Mouse (Mus musculus) liver, adult 10 weeks (tissue): ENCODE measurements around the gene Kat14. TPM values are rescaled to one million over a fixed set of nuclear protein-coding genes. Genes with fewer than 3 reads are reported as not detected.

ENCODE experiments used
- polyA plus RNA-seq: library from polyadenylated mRNA; stranded (reverse); fragments of 350-450 nt; fragmentation: Illumina TruSeq; extraction: RNeasy Lipid Tissue Mini Kit (QIAGEN cat#74804); gene quantifications from one replicate; pipeline ENCODE4 v1.2.3, GENCODE M21; 2014; ENCODE audit warnings: low read depth, low replicate concordance

Kat14 gene
- polyA plus RNA-seq = 5.1 TPM

DNA sequence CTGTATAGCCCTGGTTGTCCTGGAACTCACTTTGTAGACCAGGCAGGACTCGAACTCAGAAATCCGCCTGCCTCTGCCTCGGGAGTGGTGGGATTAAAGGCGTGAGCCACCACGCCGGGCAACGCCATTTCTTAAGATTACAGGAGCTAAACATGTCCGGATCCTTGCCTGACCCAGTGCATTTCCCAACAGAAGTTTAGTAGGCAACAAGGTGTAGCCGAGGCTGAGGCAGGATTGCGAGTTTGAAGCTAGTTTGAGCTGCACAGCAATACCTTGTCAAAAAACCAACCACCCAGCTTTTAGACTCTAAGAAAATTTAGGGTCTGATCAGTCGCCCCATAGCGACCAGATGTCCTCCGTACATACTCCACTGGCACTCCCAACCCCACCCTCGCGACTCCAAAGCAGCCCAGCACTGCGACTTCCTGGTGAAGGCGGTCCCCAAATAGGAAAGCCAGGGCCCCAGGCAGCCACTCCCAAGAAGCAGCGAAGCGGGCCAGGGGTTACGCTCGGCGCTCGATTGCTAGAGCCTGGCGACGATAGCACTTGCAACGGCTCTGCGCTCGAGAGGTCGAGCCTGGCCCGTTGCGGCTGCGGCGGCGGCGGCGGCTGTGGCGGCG, at the start of gene Kat14, which contains the start of gene Pet117:
Gene Kat14 (plus strand): TSS at position 584 of the 620 bp plus-strand sequence.
Gene Pet117 (plus strand): TSS at position 597 of the 620 bp plus-strand sequence.

DNA sequence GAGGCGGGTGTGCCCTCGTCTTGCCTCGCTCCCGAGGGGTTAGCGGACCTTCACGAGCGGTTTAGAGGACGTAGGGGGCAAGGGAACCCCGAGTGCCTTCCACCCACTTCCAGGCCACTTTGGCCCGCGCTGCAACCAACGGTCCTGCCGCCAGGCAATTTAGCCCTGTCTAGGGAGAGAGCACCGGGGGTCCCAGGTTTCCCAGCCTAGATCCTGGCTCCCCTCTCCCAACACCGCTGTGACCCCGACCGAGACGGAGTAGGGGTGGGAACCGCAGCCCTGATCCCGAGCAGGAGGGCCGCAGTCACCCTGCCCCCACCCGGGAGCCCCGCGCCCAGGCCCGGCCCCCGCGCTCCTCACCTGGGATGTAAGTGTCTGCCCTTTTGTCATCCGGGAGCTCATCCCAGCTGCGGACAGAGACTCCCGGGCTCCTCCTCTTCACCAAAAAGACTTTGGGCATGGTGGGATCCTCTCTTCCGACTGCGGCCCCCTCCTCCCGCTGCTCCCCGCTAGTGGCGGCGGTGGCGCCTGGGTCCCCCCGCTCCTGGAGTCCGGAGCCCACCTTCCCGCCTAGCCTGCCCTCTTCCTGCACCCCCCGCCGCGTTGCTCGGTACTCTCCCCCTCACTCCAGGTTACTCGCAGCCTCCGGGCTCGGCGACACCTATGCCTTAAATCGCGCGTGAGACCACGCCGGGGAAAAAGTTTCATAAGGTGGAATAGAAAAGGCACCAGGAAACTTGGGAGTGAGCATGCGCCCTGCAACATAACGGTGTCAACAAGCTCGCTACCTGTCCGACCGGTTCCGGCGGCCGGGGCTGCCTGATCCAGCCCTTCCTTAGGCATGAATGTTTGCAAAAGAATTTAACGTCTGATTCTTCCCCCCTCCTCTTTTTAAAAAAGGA, 37.1 kb upstream of the Kat14 start, which contains the start of gene Ovol2:
Gene Ovol2 (minus strand): TSS at position 746 of the 902 bp plus-strand sequence.

Other genes starting within 250 kb of the Kat14 start
- 3.7 TPM for gene Mgme1, start 98.3 kb upstream of the Kat14 start, polyA plus RNA-seq
- gene Snx5, start 98.1 kb upstream of the Kat14 start, polyA plus RNA-seq = 105 TPM
- gene Ovol2, start 36.8 kb upstream of the Kat14 start, polyA plus RNA-seq = not detected
- 1.8 TPM for gene Pet117, start within 50 bp of the Kat14 start, polyA plus RNA-seq
- gene Dzank1, start 158.4 kb downstream of the Kat14 start, polyA plus RNA-seq = 0.29 TPM
- gene Polr3f, start 158.7 kb downstream of the Kat14 start, polyA plus RNA-seq = 13.5 TPM
- gene Rbbp9, start 181.9 kb downstream of the Kat14 start, polyA plus RNA-seq = 48.8 TPM
- 51.8 TPM for gene Sec23b, start 187.2 kb downstream of the Kat14 start, polyA plus RNA-seq
- 21.0 TPM for gene Smim26, start 225.1 kb downstream of the Kat14 start, polyA plus RNA-seq
- 10.1 TPM for gene Dtd1, start 230.9 kb downstream of the Kat14 start, polyA plus RNA-seq